Mouse (Mus musculus) forebrain, postnatal 0 days (tissue): ENCODE data around the gene Clint1. TPM values are rescaled to one million over a fixed set of nuclear protein-coding genes. Genes with fewer than 3 reads are reported as not detected.

ENCODE experiments used
- ATAC-seq: fragments of 200-750 bp; cut with Nextera tagmentation; 2 replicates; pipeline ENCODE4 v1.8.0; 2017; ENCODE audit warnings: mild to moderate bottlenecking, moderate library complexity
- DNase-seq: peaks from one replicate; pipeline ENCODE4 v3.0.0-alpha.2; 2015
- H3K27ac ChIP-seq: fragments of 300-500 bp; sonication (generic); 2 replicates; pipeline ENCODE4 v1.5.1; 2014; ENCODE audit warnings: low read depth, mild to moderate bottlenecking, antibody characterized with exemption, low read length, moderate library complexity, mixed read lengths
- H3K27me3 ChIP-seq: fragments of 300-500 bp; sonication (generic); 2 replicates; pipeline ENCODE4 v1.6.1; 2014; ENCODE audit warnings: mild to moderate bottlenecking, low read length, mixed read lengths; ENCODE audit not compliant: insufficient read depth
- H3K36me3 ChIP-seq: fragments of 300-500 bp; sonication (generic); 2 replicates; pipeline ENCODE4 v1.6.1; 2014; ENCODE audit warnings: mild to moderate bottlenecking, moderate library complexity; ENCODE audit not compliant: insufficient read depth
- H3K4me1 ChIP-seq: fragments of 300-500 bp; sonication (generic); 2 replicates; pipeline ENCODE4 v1.6.1; 2014; ENCODE audit warnings: antibody characterized with exemption; ENCODE audit not compliant: insufficient read depth
- H3K4me2 ChIP-seq: fragments of 300-500 bp; sonication (generic); 2 replicates; pipeline ENCODE4 v1.6.1; 2014; ENCODE audit warnings: low read depth, mild to moderate bottlenecking, moderate library complexity
- H3K4me3 ChIP-seq: fragments of 300-500 bp; sonication (generic); 2 replicates; pipeline ENCODE4 v1.5.1; 2014; ENCODE audit warnings: low read depth, low read length, mixed read lengths
- H3K9ac ChIP-seq: fragments of 300-500 bp; sonication (generic); 2 replicates; pipeline ENCODE4 v1.6.1; 2014; ENCODE audit warnings: mild to moderate bottlenecking
- H3K9me3 ChIP-seq: fragments of 300-500 bp; sonication (generic); 2 replicates; pipeline ENCODE4 v1.6.1; 2016; ENCODE audit warnings: low read length
- CTCF ChIP-seq: sonication (generic); IDR thresholded peaks from 2 replicates; pipeline ENCODE4 v1.5.1; 2016; ENCODE audit warnings: antibody characterized with exemption, control low read depth, low read depth
- WGBS: fragments of 180-500 bp; shearing (Covaris S2); extraction: QIAGEN DNeasy Blood & Tissue Kit; methylation state at CpG from one replicate; pipeline ENCODE4 v1.1.7; 2014; 5-methylcytosine and 5-hydroxymethylcytosine counted together
- polyA plus RNA-seq: library from polyadenylated mRNA; unstranded; fragments of >200 nt; fragmentation: Nextera tagmentation; extraction: Ambion mirVana; gene quantifications from 2 replicates; pipeline ENCODE4 v1.2.1, GENCODE M21; 2015
- total RNA-seq: library from RNA; depleted of rRNA; stranded (reverse); fragments of >200 nt; gene quantifications from 2 replicates; pipeline ENCODE4 v1.2.3, GENCODE M21; 2014

The Clint1 gene
- total and polyA plus RNA-seq, 2 experiments from 2014 or later = 28.8 to 32.8 TPM

- no peak for DNase-seq
- H3K9me3 ChIP-seq = no peaks in the 10 kb centered on the region
- no peaks in the 10 kb centered on the region for H3K27me3 ChIP-seq
- H3K4me1 ChIP-seq = no peaks in the 10 kb centered on the region
- 38% methylated on average over 5 of the region's 5 CpGs for whole genome bisulfite sequencing
- H3K36me3 ChIP-seq = no peaks in the 10 kb centered on the region
- H3K4me2 ChIP-seq = no peak overlapping the region
- no peak overlapping the region for H3K27ac ChIP-seq
- no peak overlapping the region for H3K4me3 ChIP-seq
- no peak overlapping the region for H3K9ac ChIP-seq
- no peak for TF ChIP-seq CTCF
- ATAC-seq = no peak
These were observed 42.4 kb upstream of the Clint1 start for GRCm38 (mm10) chr11:45809424-45809823.

GRCm38 (mm10) chr11:45810056-45810455, 41.8 kb upstream of the Clint1 start:
- Histone ChIP-seq H3K4me3 (no peak overlapping the region), H3K27ac (no peak overlapping the region), H3K36me3 (no peaks in the 10 kb centered on the region), H3K9me3 (no peaks in the 10 kb centered on the region), H3K4me1 (no peaks in the 10 kb centered on the region), H3K27me3 (no peaks in the 10 kb centered on the region), H3K4me2 (no peak overlapping the region), H3K9ac (no peak overlapping the region)
- no peak for TF ChIP-seq CTCF
- DNase-seq (no peak), ATAC-seq (no peak)
- WGBS = 89% methylated on average over 6 of the region's 6 CpGs

- ATAC-seq = no peak
- Histone ChIP-seq H3K27ac (no peak overlapping the region), H3K4me3 (no peak overlapping the region), H3K4me2 (no peak overlapping the region), H3K27me3 (no peaks in the 10 kb centered on the region), H3K36me3 (no peaks in the 10 kb centered on the region), H3K9ac (no peak overlapping the region), H3K9me3 (no peaks in the 10 kb centered on the region), H3K4me1 (no peaks in the 10 kb centered on the region)
- 94% methylated on average over 8 of the region's 8 CpGs for WGBS
- no peak for DNase-seq
- no peak for TF ChIP-seq CTCF
These were observed 41.0 kb upstream of the Clint1 start for GRCm38 (mm10) chr11:45810805-45811204.

GRCm38 (mm10) chr11:45815603-45816002, 36.2 kb upstream of the Clint1 start:
- no peak for TF ChIP-seq CTCF
- Histone ChIP-seq H3K27me3 (no peaks in the 10 kb centered on the region), H3K9ac (no peak overlapping the region), H3K4me2 (no peak overlapping the region), H3K4me1 (no peaks in the 10 kb centered on the region), H3K27ac (no peak overlapping the region), H3K36me3 (no peaks in the 10 kb centered on the region), H3K9me3 (no peaks in the 10 kb centered on the region), H3K4me3 (no peak overlapping the region)
- ATAC-seq (no peak), DNase-seq (no peak)
- 71% methylated on average over 10 of the region's 10 CpGs for WGBS

GRCm38 (mm10) chr11:45816712-45817111, 35.1 kb upstream of the Clint1 start:
- WGBS = 76% methylated on average over 1 of the region's 1 CpGs
- Histone ChIP-seq H3K27me3 (no peaks in the 10 kb centered on the region), H3K36me3 (no peaks in the 10 kb centered on the region), H3K4me2 (no peak overlapping the region), H3K9ac (no peak overlapping the region), H3K27ac (no peak overlapping the region), H3K4me1 (no peaks in the 10 kb centered on the region), H3K9me3 (no peaks in the 10 kb centered on the region), H3K4me3 (no peak overlapping the region)
- TF ChIP-seq CTCF = no peak
- ATAC-seq (no peak), DNase-seq (no peak)

GRCm38 (mm10) chr11:45817996-45818395, 33.9 kb upstream of the Clint1 start:
- no peak for DNase-seq
- H3K27ac ChIP-seq = no peak overlapping the region
- H3K36me3 ChIP-seq = no peaks in the 10 kb centered on the region
- no peaks in the 10 kb centered on the region for H3K4me1 ChIP-seq
- no peaks in the 10 kb centered on the region for H3K27me3 ChIP-seq
- no peak overlapping the region for H3K4me3 ChIP-seq
- WGBS = 62% methylated on average over 3 of the region's 3 CpGs
- no peak for TF ChIP-seq CTCF
- H3K9me3 ChIP-seq = no peaks in the 10 kb centered on the region
- no peak for ATAC-seq
- no peak overlapping the region for H3K4me2 ChIP-seq
- no peak overlapping the region for H3K9ac ChIP-seq

- no peak overlapping the region for H3K9ac ChIP-seq
- H3K4me1 ChIP-seq = no peaks in the 10 kb centered on the region
- no peaks in the 10 kb centered on the region for H3K27me3 ChIP-seq
- TF ChIP-seq CTCF = no peak
- no peak overlapping the region for H3K4me3 ChIP-seq
- H3K9me3 ChIP-seq = no peaks in the 10 kb centered on the region
- no peak for ATAC-seq
- 92% methylated on average over 6 of the region's 6 CpGs for WGBS
- no peak for DNase-seq
- no peaks in the 10 kb centered on the region for H3K36me3 ChIP-seq
- H3K4me2 ChIP-seq = no peak overlapping the region
- H3K27ac ChIP-seq = no peak overlapping the region
These were observed 30.9 kb upstream of the Clint1 start for GRCm38 (mm10) chr11:45820930-45821329.

GRCm38 (mm10) chr11:45830112-45830511, 21.7 kb upstream of the Clint1 start:
- H3K36me3 ChIP-seq = no peaks in the 10 kb centered on the region
- no peak for ATAC-seq
- no peaks in the 10 kb centered on the region for H3K9me3 ChIP-seq
- H3K27ac ChIP-seq = no peak overlapping the region
- no peak overlapping the region for H3K9ac ChIP-seq
- no peak for TF ChIP-seq CTCF
- no peak overlapping the region for H3K4me2 ChIP-seq
- no peaks in the 10 kb centered on the region for H3K4me1 ChIP-seq
- DNase-seq = no peak
- H3K4me3 ChIP-seq = no peak overlapping the region
- no peaks in the 10 kb centered on the region for H3K27me3 ChIP-seq
